Mouse (Mus musculus) liver (tissue): ENCODE data around the gene Olfr742.

Experiments
- DNase-seq: peaks from one replicate; pipeline ENCODE4 v3.0.0-alpha.2; 2020; ENCODE audit warnings: mixed read lengths

The Olfr742 gene

DNA sequence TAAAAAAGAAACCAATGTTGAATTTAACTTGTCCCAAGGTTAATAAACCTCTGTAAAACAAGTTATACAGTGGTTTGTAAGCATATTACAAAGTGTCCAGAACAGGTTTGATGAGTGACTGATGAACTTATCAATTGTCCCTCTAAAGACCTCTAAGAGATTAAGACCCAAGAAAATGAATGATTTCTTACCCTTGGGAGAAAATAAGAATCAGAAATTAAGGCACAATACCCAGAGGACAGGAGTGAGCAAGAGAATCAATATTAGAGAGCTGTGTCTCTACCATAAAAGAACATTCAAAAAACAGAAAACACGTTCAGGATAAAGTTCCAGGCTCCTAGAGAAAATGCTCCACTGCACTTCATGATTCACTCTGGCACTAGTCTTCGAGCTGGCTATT lies at the start of gene Olfr742:
Gene Olfr742, plus strand, starts transcription at position 301 of the 400 bp plus-strand sequence.
- DNase-seq = no peak

DNA sequence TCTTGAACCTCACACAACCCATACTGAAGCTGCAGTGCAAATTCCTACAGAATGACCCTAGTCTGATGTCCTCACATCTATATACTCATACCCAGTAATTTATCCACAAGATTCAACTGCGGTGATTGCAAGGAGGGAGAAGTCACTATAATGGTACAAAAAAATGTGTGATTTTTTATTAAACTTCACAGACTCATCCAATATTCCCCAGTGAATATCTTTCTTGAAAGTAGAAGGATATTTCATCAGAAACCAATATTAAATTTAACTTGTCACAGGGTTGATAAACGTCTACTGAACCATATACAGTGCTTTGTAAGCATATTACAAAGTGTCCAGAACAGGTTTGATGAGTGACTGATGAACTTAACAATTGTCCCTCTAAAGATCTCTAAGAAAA lies 31.0 kb upstream of the Olfr742 start, which contains the start of gene Olfr741:
Gene Olfr741, plus strand, starts transcription at position 301 of the 400 bp plus-strand sequence.
- DNase-seq = no peak

DNA sequence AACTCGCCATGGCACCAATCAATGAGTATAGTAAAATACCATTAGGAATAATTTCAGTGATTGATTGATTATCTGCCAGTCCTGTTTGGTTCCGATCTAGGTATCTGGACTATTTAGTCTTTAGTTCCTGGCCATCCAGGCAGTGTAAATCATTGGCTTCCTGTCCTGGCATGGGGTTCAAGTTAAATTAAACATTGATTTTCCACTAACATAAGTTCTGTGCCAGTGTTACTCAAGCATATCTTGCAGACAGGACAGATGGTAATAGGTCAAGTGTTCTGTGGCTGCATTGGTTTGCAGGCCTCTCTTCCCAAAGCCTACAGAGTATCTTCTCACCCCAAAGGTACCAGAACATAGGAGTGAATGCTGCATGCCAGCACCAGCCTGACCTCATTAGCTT lies 25.0 kb upstream of the Olfr742 start:
- no peak for DNase-seq

DNA sequence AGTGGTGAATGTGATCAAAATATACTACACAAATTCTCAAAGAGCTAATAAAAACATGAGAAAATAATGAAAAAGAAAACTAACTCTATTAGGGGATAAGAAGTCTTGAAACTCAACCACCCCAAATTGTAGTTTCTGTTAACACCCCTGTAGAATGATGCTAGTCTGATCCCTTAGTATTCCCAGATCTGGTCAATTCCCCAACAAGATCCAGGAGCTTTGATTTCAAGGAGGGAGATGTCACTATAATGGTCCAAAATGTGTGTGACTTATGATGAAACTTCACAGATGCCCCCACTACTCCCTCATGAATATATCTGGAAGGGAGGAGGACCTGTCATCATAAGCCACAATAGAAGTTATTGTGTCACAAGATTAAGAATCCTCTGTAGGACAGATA lies 18.1 kb downstream of the Olfr742 start, which contains the start of gene Olfr743:
Gene Olfr743, plus strand, starts transcription at position 301 of the 400 bp plus-strand sequence.
- DNase-seq = no peak

DNA sequence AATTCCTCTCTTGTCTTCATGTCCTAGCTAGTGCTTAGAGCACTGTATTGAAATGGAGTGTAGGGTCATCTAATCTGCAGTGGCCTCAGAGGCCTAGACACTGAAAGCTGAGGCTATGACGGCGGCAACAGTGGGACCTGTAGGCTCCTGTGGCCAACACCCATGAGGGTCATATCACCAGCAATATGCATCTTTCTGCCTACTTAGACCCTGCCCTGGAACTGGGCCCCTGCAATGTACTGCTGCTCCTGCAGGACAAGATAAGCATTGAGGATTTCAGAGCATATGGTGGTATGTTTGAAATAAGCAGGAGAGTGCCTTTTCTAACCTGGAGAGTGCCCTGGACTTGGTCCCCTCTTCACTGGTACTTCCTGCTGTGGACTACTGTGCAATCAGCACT lies 49.3 kb downstream of the Olfr742 start:
- DNase-seq = no peak
